Mouse (Mus musculus): ENCODE data around the gene Fuca2.
A peak's percentile ranks its signal among the peaks of the same experiment; 100 is the strongest.

The Fuca2 gene

DNA sequence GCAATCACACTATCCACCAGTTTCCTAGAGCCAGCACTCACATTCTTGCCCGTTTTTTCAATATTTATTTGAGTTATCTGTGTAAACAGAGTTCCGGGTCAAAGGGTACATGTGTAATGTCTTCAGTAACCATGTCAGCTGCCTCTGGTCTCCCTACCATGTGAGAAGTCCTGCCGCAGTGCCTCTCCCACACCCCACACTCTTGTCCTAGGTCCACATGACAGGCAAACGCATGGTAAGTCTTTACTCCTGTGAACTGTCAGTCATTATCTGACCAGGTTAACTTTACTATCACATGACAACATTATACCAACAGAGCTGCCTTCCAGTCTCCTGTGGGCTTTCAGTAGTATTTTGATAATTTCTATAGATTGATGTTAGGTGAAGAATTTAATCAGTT, 28.8 kb downstream of the Fuca2 start:
- DNase-seq (ENCODE audit: extremely low read depth, low read depth, low spot score) = no peak

GRCm38 (mm10) chr10:13534751-13535150, 35.4 kb downstream of the Fuca2 start:
- DNase-seq (ENCODE audit: extremely low read depth, low read depth, low spot score) = no peak

- peak; percentile 72 for DNase-seq (ENCODE audit: extremely low read depth, low read depth, low spot score)
Observed at GRCm38 (mm10) chr10:13536706-13537105, 37.4 kb downstream of the Fuca2 start.

- DNase-seq (ENCODE audit: extremely low read depth, low read depth, low spot score) = no peak
Observed at GRCm38 (mm10) chr10:13539769-13540333, 40.5 kb downstream of the Fuca2 start.

DNA sequence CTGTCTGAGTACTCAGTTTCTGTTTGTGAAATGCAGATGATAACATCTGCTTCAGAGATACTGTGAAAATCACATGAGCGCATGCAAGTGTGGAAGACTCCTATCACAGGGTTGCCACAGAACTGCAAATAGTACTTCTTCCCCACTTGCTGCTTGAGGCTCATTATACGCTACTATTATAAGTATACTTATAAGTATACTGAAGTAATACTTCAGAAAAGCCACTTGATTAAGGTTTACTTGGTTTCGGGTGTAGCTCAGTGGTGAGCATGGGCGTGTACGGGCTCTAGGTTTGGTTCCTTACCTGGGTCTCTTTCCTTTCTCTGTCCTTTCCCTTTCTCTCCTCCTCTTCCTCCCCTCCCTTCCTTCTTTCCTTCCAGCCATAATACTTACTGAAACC, 42.4 kb downstream of the Fuca2 start:
- DNase-seq (ENCODE audit: extremely low read depth, low read depth, low spot score) = no peak

- DNase-seq (ENCODE audit: extremely low read depth, low read depth, low spot score) = no peak
Observed at GRCm38 (mm10) chr10:13552646-13553497, 53.5 kb downstream of the Fuca2 start, which contains the start of the genes Adat2 and Pex3. Gene Adat2 (plus strand): TSS chr10:13552894. Gene Pex3 (minus strand): TSS chr10:13553142.

DNA sequence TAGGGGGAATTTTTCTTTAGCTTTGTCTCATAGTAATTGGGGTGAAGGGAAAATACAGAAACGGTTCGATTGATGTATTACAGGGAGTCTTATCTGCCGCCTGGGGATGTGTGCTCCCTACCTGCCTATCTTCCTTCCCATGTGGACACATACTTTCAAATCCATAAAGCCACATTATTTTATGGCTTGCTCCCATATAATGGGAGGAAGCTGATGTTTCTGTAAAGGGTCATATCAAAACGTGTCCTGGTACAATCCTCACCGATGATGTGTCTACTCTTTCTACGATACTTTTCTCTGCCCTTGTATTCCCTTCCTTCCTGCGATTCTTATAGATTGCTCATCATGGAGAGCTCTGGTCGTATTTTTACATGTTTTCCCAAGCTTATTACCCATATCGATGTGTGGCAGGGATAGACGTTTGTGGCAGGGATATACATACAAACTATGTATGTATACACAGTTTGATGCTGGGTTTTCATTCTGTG, 54.2 kb downstream of the Fuca2 start:
- no peak for DNase-seq (ENCODE audit: extremely low read depth, low read depth, low spot score)

DNA sequence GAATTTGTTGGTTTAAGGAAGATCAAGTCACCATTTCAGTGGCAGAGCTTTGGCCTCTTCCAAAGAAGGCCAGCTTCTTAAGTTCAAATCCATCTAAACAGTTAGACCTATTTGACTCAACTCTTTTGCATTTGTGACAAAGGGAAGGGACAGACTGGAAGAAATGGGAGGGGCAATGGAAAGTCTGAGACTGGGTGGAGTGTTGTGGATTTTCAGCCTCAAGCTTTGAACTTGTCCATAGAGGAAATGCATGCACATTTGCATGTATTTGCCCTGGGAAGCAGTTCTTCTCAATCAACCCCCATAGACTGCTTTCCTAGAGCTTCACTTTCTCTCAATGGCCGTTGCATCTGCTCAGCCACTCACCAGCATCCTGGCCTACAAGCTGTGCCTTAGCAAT, 55.0 kb downstream of the Fuca2 start:
- DNase-seq (ENCODE audit: extremely low read depth, low read depth, low spot score) = no peak

DNA sequence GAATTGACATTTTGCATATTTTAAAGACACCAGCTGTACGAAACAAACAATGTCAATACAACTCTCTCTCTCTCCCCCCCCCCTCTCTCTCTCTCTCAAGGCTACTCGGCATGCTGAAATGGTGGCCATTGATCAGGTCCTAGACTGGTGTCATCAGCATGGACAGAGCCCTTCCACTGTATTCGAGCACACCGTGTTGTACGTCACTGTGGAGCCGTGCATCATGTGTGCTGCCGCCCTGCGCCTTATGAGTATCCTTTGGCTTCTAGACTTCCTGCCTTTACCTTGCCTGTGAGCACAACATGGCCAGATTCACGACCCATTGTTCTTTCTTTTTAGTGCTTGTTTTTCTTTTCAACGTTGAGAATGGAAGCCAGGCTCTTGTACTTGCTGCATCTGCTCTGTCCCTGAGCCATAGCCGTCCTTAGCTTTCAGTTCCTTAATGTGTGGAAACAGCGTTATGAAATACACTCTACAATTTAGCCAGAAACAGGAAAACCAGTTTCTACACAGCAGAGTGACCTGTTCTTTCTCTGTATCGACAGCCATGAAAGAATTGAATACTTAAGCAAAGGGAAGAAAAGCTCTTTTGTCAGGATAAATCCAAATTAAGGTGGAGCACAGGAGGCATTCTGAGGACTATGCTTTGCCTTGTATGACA, 60.8 kb downstream of the Fuca2 start:
- no peak for DNase-seq (ENCODE audit: extremely low read depth, low read depth, low spot score)

DNA sequence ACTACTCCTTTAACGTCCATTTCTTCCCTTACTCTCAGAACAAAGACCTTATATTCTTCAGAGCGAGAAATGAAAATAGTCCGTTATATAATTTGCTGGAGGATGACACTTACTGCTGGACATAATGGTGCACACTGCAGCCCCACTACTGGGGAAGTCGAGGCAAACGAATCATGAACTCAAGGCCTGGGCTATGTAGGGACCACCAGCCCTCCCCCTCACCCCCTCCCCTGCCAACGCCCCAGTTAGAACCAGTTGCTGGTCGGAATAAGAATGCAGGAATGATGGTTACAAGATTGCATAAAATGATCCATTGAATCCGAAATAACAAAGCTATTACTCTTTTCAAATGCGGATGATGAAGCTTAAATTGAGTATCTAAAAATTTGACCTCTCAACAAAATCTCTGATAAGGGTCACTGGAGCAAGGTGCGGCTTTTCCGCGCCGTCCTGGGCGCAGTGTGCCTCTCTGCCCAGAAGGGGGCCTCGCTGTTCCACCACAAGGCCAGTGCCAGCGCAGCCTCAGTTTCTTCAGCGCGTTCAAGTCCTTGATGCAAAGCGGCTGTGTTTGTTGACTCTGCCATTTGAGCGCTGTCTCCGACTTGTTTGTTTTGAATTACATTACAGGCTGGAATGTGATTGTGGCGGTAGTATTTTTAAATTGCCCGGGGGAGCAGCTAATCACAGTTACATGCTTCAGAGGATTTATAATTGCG, 65.2 kb downstream of the Fuca2 start:
- DNase-seq (ENCODE audit: extremely low read depth, low read depth, low spot score) = no peak

DNA sequence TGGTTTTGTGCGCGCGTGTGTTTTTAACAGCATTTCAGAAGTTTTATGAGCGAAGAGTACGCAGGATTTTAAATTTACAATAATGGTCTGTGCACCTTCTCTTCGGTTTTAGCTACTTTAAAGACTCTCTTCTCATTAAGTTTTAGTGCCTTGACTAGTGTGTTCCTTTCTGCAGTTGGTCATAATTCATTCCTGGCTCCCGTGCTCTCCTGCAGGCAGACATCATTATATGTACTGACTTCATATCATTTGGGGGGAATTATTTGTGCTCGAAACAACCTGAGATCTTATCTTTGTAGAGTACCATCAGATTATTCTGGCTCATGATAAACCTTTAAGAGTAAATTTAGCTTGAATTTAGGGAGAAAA, 65.7 kb downstream of the Fuca2 start:
- no peak for DNase-seq (ENCODE audit: extremely low read depth, low read depth, low spot score)

GRCm38 (mm10) chr10:13566393-13566792, 67.1 kb downstream of the Fuca2 start:
- DNase-seq (ENCODE audit: extremely low read depth, low read depth, low spot score) = no peak
